Mouse (Mus musculus) MEL (cell line): ENCODE measurements at regions not wholly inside any gene's neighbourhood (a gene's known extent, or its start where the extent isn't known, plus 50 kb on each side); places are given as distances from the start of the nearest gene placed in this dataset.

Experiments used
- DNase-seq: peaks from one replicate; pipeline ENCODE4 v3.0.0; 2011; ENCODE audit warnings: low read depth, low spot score
- H3K27ac ChIP-seq: 2 replicates; pipeline ENCODE4 v1.5.1; 2012; ENCODE audit warnings: low read depth, mild to moderate bottlenecking, control low read depth, low read length, moderate library complexity; ENCODE audit not compliant: control insufficient read depth
- H3K27me3 ChIP-seq, 2 experiments: fragments of 150-350 bp in 1 of 2; sonication (generic) in 1 of 2; 2 replicates each; pipeline ENCODE4 v1.6.1; 2012; ENCODE audit warnings: low read length in 2 of 2, mild to moderate bottlenecking in 2 of 2, improper control_type of control experiment in 1 of 2, moderate library complexity in 1 of 2; ENCODE audit not compliant: insufficient read depth in 2 of 2, control insufficient read depth in 1 of 2
- H3K36me3 ChIP-seq, 2 experiments: 2 replicates each; pipeline ENCODE4 v1.6.1; 2012 to 2014; ENCODE audit warnings: low read length in 2 of 2, improper control_type of control experiment in 1 of 2, inconsistent platforms in 1 of 2, mild to moderate bottlenecking in 1 of 2; ENCODE audit not compliant: insufficient read depth in 2 of 2, control insufficient read depth in 1 of 2
- H3K4me1 ChIP-seq, 2 experiments: fragments of 150-350 bp in 1 of 2; sonication (generic) in 1 of 2; 2 replicates each; pipeline ENCODE4 v1.6.1; 2012; ENCODE audit warnings: low read length in 2 of 2, improper control_type of control experiment in 1 of 2, mild to moderate bottlenecking in 1 of 2; ENCODE audit not compliant: insufficient read depth in 2 of 2, control insufficient read depth in 1 of 2
- H3K4me3 ChIP-seq, 2 experiments: fragments of 150-350 bp in 1 of 2; sonication (generic) in 1 of 2; 2 replicates each; pipeline ENCODE4 v1.5.1; 2012; ENCODE audit warnings: low read depth in 2 of 2, low read length in 2 of 2, mild to moderate bottlenecking in 2 of 2, moderate library complexity in 2 of 2, control low read depth in 1 of 2, improper control_type of control experiment in 1 of 2; ENCODE audit not compliant: control insufficient read depth in 1 of 2, insufficient read depth in 1 of 2
- H3K79me2 ChIP-seq: 2 replicates; pipeline ENCODE4 v1.6.1; 2012; ENCODE audit warnings: mild to moderate bottlenecking, low read length, moderate library complexity; ENCODE audit not compliant: control insufficient read depth, poor library complexity, insufficient read depth
- H3K9ac ChIP-seq: 2 replicates; pipeline ENCODE4 v1.6.1; 2012; ENCODE audit warnings: low read depth, mild to moderate bottlenecking, control low read depth, low read length, moderate library complexity; ENCODE audit not compliant: control insufficient read depth, poor library complexity, severe bottlenecking
- H3K9me3 ChIP-seq: fragments of 150-350 bp; sonication (generic); replicated peaks from 2 replicates; pipeline ENCODE4 v1.6.1; 2012; ENCODE audit warnings: mild to moderate bottlenecking, low read length, improper control_type of control experiment, moderate library complexity; ENCODE audit not compliant: insufficient read depth
- BHLHE40 ChIP-seq: IDR thresholded peaks from 2 replicates; pipeline ENCODE4 v1.6.1; 2012; ENCODE audit warnings: low read depth, mild to moderate bottlenecking, inconsistent platforms, low read length, improper control_type of control experiment, borderline replicate concordance
- CTCF ChIP-seq, 3 experiments: IDR thresholded peaks in 2 of 3; conservative IDR thresholded peaks in 1 of 3; 2 replicates each; pipeline ENCODE4 v1.5.1; 2011 to 2012; ENCODE audit warnings: low read length in 3 of 3, low read depth in 2 of 3, mild to moderate bottlenecking in 2 of 3, improper control_type of control experiment in 1 of 3, inconsistent platforms in 1 of 3, mixed read lengths in 1 of 3, moderate library complexity in 1 of 3; ENCODE audit not compliant: control insufficient read depth in 1 of 3, insufficient read depth in 1 of 3, poor library complexity in 1 of 3, severe bottlenecking in 1 of 3
- E2F4 ChIP-seq: IDR thresholded peaks from 2 replicates; pipeline ENCODE4 v1.6.1; 2011; ENCODE audit warnings: low read depth, low read length, improper control_type of control experiment, borderline replicate concordance
- ELF1 ChIP-seq: IDR thresholded peaks from 2 replicates; pipeline ENCODE4 v1.6.1; 2014; ENCODE audit warnings: low read depth, mild to moderate bottlenecking, inconsistent platforms, low read length, improper control_type of control experiment, moderate library complexity
- EP300 ChIP-seq, 2 experiments: IDR thresholded peaks; 2 replicates each; pipeline ENCODE4 v1.6.1; 2011; ENCODE audit warnings: improper control_type of control experiment in 2 of 2, low read length in 2 of 2, low read depth in 1 of 2, mild to moderate bottlenecking in 1 of 2
- GABPA ChIP-seq: IDR thresholded peaks from 2 replicates; pipeline ENCODE4 v1.6.1; 2012; ENCODE audit warnings: low read depth, mild to moderate bottlenecking, inconsistent platforms, low read length, improper control_type of control experiment, moderate library complexity
- GATA1 ChIP-seq: IDR thresholded peaks from 2 replicates; pipeline ENCODE4 v1.6.1; 2011; ENCODE audit warnings: low read depth, low read length, improper control_type of control experiment
- HCFC1 ChIP-seq: IDR thresholded peaks from 2 replicates; pipeline ENCODE4 v1.6.1; 2012; ENCODE audit warnings: low read depth, mild to moderate bottlenecking, inconsistent platforms, low read length, improper control_type of control experiment, moderate library complexity
- JUND ChIP-seq: IDR thresholded peaks from 2 replicates; pipeline ENCODE4 v1.6.1; 2011; ENCODE audit warnings: low read depth, mild to moderate bottlenecking, improper control_type of control experiment, low read length
- KAT2A ChIP-seq: conservative IDR thresholded peaks from 2 replicates; pipeline ENCODE4 v1.6.1; 2012; ENCODE audit warnings: low read depth, low read length, improper control_type of control experiment, inconsistent platforms
- MAFK ChIP-seq: IDR thresholded peaks from 2 replicates; pipeline ENCODE4 v1.6.1; 2011; ENCODE audit warnings: low read depth, mild to moderate bottlenecking, low read length, improper control_type of control experiment, borderline replicate concordance
- MYB ChIP-seq: IDR thresholded peaks from 2 replicates; pipeline ENCODE4 v1.6.1; 2011; ENCODE audit warnings: mild to moderate bottlenecking, low read depth, low read length, improper control_type of control experiment
- MYC ChIP-seq: IDR thresholded peaks from 2 replicates; pipeline ENCODE4 v1.6.1; 2011; ENCODE audit warnings: low read depth, mild to moderate bottlenecking, low read length, improper control_type of control experiment, moderate library complexity
- NELFE ChIP-seq: IDR thresholded peaks from 2 replicates; pipeline ENCODE4 v1.6.1; 2011; ENCODE audit warnings: low read depth, low read length, improper control_type of control experiment
- POLR2A ChIP-seq, 2 experiments: IDR thresholded peaks; 2 replicates each; pipeline ENCODE4 v1.6.1; 2011 to 2012; ENCODE audit warnings: low read length in 2 of 2, mild to moderate bottlenecking in 2 of 2, control low read depth in 1 of 2, improper control_type of control experiment in 1 of 2, low read depth in 1 of 2, moderate library complexity in 1 of 2; ENCODE audit not compliant: control insufficient read depth in 1 of 2, insufficient read depth in 1 of 2, poor library complexity in 1 of 2
- POLR2AphosphoS2 ChIP-seq: IDR thresholded peaks from 2 replicates; pipeline ENCODE4 v1.6.1; 2011; ENCODE audit warnings: low read length, improper control_type of control experiment
- RAD21 ChIP-seq: IDR thresholded peaks from 2 replicates; pipeline ENCODE4 v1.6.1; 2011; ENCODE audit warnings: mild to moderate bottlenecking, low read depth, low read length, improper control_type of control experiment
- RCOR1 ChIP-seq: IDR thresholded peaks from 2 replicates; pipeline ENCODE4 v1.6.1; 2012; ENCODE audit warnings: low read depth, mild to moderate bottlenecking, inconsistent platforms, low read length, improper control_type of control experiment
- SMC3 ChIP-seq: IDR thresholded peaks from 2 replicates; pipeline ENCODE4 v1.6.1; 2011; ENCODE audit warnings: low read depth, low read length, improper control_type of control experiment
- UBTF ChIP-seq: IDR thresholded peaks from 2 replicates; pipeline ENCODE4 v1.6.1; 2012; ENCODE audit warnings: low read depth, mild to moderate bottlenecking, inconsistent platforms, low read length, improper control_type of control experiment, moderate library complexity, borderline replicate concordance; ENCODE audit not compliant: insufficient read depth
- USF1 ChIP-seq: IDR thresholded peaks from 2 replicates; pipeline ENCODE4 v1.6.1; 2014; ENCODE audit warnings: low read depth, mild to moderate bottlenecking, inconsistent platforms, low read length, improper control_type of control experiment, moderate library complexity
- USF2 ChIP-seq, 2 experiments: IDR thresholded peaks; 2 replicates each; pipeline ENCODE4 v1.6.1; 2011 to 2012; ENCODE audit warnings: improper control_type of control experiment in 2 of 2, low read length in 2 of 2, borderline replicate concordance in 1 of 2, inconsistent platforms in 1 of 2, low read depth in 1 of 2, mild to moderate bottlenecking in 1 of 2; ENCODE audit not compliant: insufficient read depth in 1 of 2
- ZC3H11A ChIP-seq: IDR thresholded peaks from 2 replicates; pipeline ENCODE4 v1.6.1; 2012; ENCODE audit warnings: low read depth, mild to moderate bottlenecking, inconsistent platforms, low read length, improper control_type of control experiment
- ZKSCAN1 ChIP-seq: IDR thresholded peaks from 2 replicates; pipeline ENCODE4 v1.6.1; 2012; ENCODE audit warnings: low read depth, mild to moderate bottlenecking, inconsistent platforms, low read length, improper control_type of control experiment, moderate library complexity
- ZMIZ1 ChIP-seq: IDR thresholded peaks from 2 replicates; pipeline ENCODE4 v1.6.1; 2012; ENCODE audit warnings: low read depth, mild to moderate bottlenecking, inconsistent platforms, low read length, improper control_type of control experiment, moderate library complexity

- TF ChIP-seq USF1, result no peak
- TF ChIP-seq POLR2AphosphoS2, result no peak
- TF ChIP-seq SMC3, result no peak
- TF ChIP-seq USF2 (IDR thresholded peaks at IDR 0.05; ENCODE audit: borderline replicate concordance in 1 of 2, insufficient read depth in 1 of 2, low read depth in 1 of 2, low read length in 2 of 2), result no peak
- no peak for TF ChIP-seq JUND
- no peak for TF ChIP-seq NELFE
- no peak for TF ChIP-seq ZC3H11A
- no peak for TF ChIP-seq KAT2A
- TF ChIP-seq CTCF (IDR thresholded peaks at IDR 0.05 in 2 of 3, conservative IDR thresholded peaks at IDR 0.05 in 1 of 3; ENCODE audit: control insufficient read depth in 1 of 3, insufficient read depth in 1 of 3, low read depth in 2 of 3, low read length in 3 of 3, poor library complexity in 1 of 3, severe bottlenecking in 1 of 3), result no peak
- no peak for TF ChIP-seq E2F4
- no peak for TF ChIP-seq RCOR1
- no peak for TF ChIP-seq RAD21
- TF ChIP-seq BHLHE40, result no peak
- TF ChIP-seq MAFK, result no peak
- no peak for TF ChIP-seq ELF1
- no peaks in the 10 kb centered on the region for H3K27me3 ChIP-seq
- DNase-seq, result no peak
- no peak overlapping the region for H3K4me3 ChIP-seq
- no peak overlapping the region for H3K27ac ChIP-seq
- H3K9me3 ChIP-seq, result no peaks in the 10 kb centered on the region
- H3K36me3 ChIP-seq, result no peaks in the 10 kb centered on the region
- no peaks in the 10 kb centered on the region for H3K79me2 ChIP-seq
- no peak overlapping the region for H3K9ac ChIP-seq
- H3K4me1 ChIP-seq, result no peaks in the 10 kb centered on the region
Measured at GRCm38 (mm10) chr12:86612431-86613040, 66.0 kb upstream of the Vash1 start.

GRCm38 (mm10) chr12:86614156-86614555 is 64.3 kb upstream of the Vash1 start:
- TF ChIP-seq CTCF (IDR thresholded peaks at IDR 0.05 in 2 of 3, conservative IDR thresholded peaks at IDR 0.05 in 1 of 3; ENCODE audit: control insufficient read depth in 1 of 3, insufficient read depth in 1 of 3, low read depth in 2 of 3, low read length in 3 of 3, poor library complexity in 1 of 3, severe bottlenecking in 1 of 3) (peak in 1 of 3 experiments; percentile 12; a peak in 1 of 6 replicates), KAT2A (no peak)
- Histone ChIP-seq H3K27me3 (no peaks in the 10 kb centered on the region), H3K79me2 (no peaks in the 10 kb centered on the region), H3K4me1 (no peaks in the 10 kb centered on the region), H3K9ac (no peak overlapping the region), H3K27ac (no peak overlapping the region), H3K9me3 (no peaks in the 10 kb centered on the region), H3K4me3 (no peak overlapping the region), H3K36me3 (no peaks in the 10 kb centered on the region)
- DNase-seq, result no peak

- Histone ChIP-seq H3K9ac (no peak overlapping the region), H3K4me1 (no peaks in the 10 kb centered on the region), H3K27ac (no peak overlapping the region), H3K4me3 (no peak overlapping the region), H3K36me3 (no peaks in the 10 kb centered on the region), H3K27me3 (no peaks in the 10 kb centered on the region), H3K9me3 (no peaks in the 10 kb centered on the region), H3K79me2 (no peaks in the 10 kb centered on the region)
- DNase-seq, result no peak
- no peak for TF ChIP-seq ZMIZ1
- TF ChIP-seq BHLHE40, result no peak
- no peak for TF ChIP-seq ZKSCAN1
- no peak for TF ChIP-seq GATA1
- no peak for TF ChIP-seq MAFK
- no peak for TF ChIP-seq USF1
- no peak for TF ChIP-seq ELF1
- TF ChIP-seq MYC, result no peak
- TF ChIP-seq GABPA, result no peak
- no peak for TF ChIP-seq HCFC1
- no peak for TF ChIP-seq POLR2A (IDR thresholded peaks at IDR 0.05; ENCODE audit: control insufficient read depth in 1 of 2, insufficient read depth in 1 of 2, low read depth in 1 of 2, low read length in 2 of 2, poor library complexity in 1 of 2)
- no peak for TF ChIP-seq EP300 (IDR thresholded peaks at IDR 0.05; ENCODE audit: low read depth in 1 of 2, low read length in 2 of 2)
- TF ChIP-seq MYB, result no peak
- no peak for TF ChIP-seq USF2 (IDR thresholded peaks at IDR 0.05; ENCODE audit: borderline replicate concordance in 1 of 2, insufficient read depth in 1 of 2, low read depth in 1 of 2, low read length in 2 of 2)
- TF ChIP-seq RCOR1, result no peak
- no peak for TF ChIP-seq UBTF
Measured at GRCm38 (mm10) chr12:86616327-86616726, 62.2 kb upstream of the Vash1 start.
